Mouse (Mus musculus) midbrain, embryonic 10.5 days (tissue): ENCODE data around the gene Adamtsl4. TPM values are rescaled to one million over a fixed set of nuclear protein-coding genes. Genes with fewer than 3 reads are reported as not detected.
"Not testable (repeated sequence)": the region's sequence is repeated elsewhere in the genome, so short reads cannot be mapped to it uniquely, and the experiment has no call there.

Source experiments
- DNase-seq: peaks from one replicate; pipeline ENCODE4 v3.0.0-alpha.2; 2017; ENCODE audit warnings: low spot score
- H3K27ac ChIP-seq: fragments of 300-500 bp; sonication (generic); replicated peaks from 2 replicates; pipeline ENCODE4 v1.5.1; 2016; ENCODE audit warnings: mild to moderate bottlenecking
- H3K27me3 ChIP-seq: fragments of 300-500 bp; sonication (generic); 2 replicates; pipeline ENCODE4 v1.6.1; 2016; ENCODE audit warnings: low read depth, mild to moderate bottlenecking; ENCODE audit not compliant: poor library complexity, severe bottlenecking
- H3K36me3 ChIP-seq: fragments of 300-500 bp; sonication (generic); 2 replicates; pipeline ENCODE4 v1.6.1; 2016; ENCODE audit warnings: mild to moderate bottlenecking, moderate library complexity
- H3K4me1 ChIP-seq: fragments of 300-500 bp; sonication (generic); 2 replicates; pipeline ENCODE4 v1.6.1; 2016
- H3K4me3 ChIP-seq: fragments of 300-500 bp; sonication (generic); 2 replicates; pipeline ENCODE4 v1.5.1; 2016; ENCODE audit warnings: mild to moderate bottlenecking, moderate library complexity
- H3K9me3 ChIP-seq: fragments of 300-500 bp; sonication (generic); replicated peaks from 2 replicates; pipeline ENCODE4 v1.6.1; 2016; ENCODE audit warnings: mild to moderate bottlenecking
- WGBS: fragments of 180-500 bp; shearing (Covaris S2); methylation state at CpG from one replicate; pipeline ENCODE4 v1.1.7; 2016; 5-methylcytosine and 5-hydroxymethylcytosine counted together
- polyA plus RNA-seq: library from polyadenylated mRNA; unstranded; fragments of >200 nt; fragmentation: Nextera tagmentation; extraction: Ambion mirVana; gene quantifications from 2 replicates; pipeline ENCODE4 v1.2.1, GENCODE M21; 2016

Adamtsl4 gene
- polyA plus RNA-seq, 1 experiment from 2014 or later, result 1.4 TPM

DNA sequence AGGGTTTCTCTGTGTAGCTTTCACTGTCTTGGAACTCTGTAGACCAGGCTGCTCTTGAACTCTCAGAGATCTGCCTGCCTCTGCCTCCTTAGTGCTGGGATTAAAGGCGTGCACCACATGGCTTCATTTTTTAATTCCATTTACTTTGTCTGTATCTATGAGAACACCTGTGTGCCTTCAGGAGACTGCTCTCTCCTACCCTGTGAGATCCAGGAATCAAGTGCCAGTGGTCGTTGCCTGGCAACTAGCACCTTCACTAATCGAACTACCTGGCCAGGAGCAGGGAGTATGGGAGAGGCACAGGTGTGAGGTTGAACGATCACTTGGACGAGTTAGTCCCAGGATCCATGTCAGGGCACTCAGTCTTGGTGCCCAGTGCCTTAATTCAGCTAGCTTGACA is 16.5 kb downstream of the Adamtsl4 start:
- Histone ChIP-seq H3K4me1 (peaks cover 51% of the 10 kb centered on the region), H3K27ac (no peak overlapping the region), H3K9me3 (no peaks in the 10 kb centered on the region), H3K4me3 (no peak overlapping the region), H3K27me3 (no peaks in the 10 kb centered on the region), H3K36me3 (peaks cover 71% of the 10 kb centered on the region)
- DNase-seq, result no peak
- WGBS, result 93% methylated on average over 5 of the region's 5 CpGs

GRCm38 (mm10) chr3:95670419-95670818 is 17.3 kb downstream of the Adamtsl4 start:
- WGBS, result 96% methylated on average over 3 of the region's 3 CpGs
- Histone ChIP-seq H3K4me1 (peaks cover 49% of the 10 kb centered on the region), H3K36me3 (peaks cover 77% of the 10 kb centered on the region)
- H3K27me3 ChIP-seq, DNase-seq, H3K4me3 ChIP-seq, H3K9me3 ChIP-seq, H3K27ac ChIP-seq: not testable (repeated sequence)

GRCm38 (mm10) chr3:95669309-95669665 is 18.4 kb downstream of the Adamtsl4 start:
- peaks cover 87% of the 10 kb centered on the region for H3K36me3 ChIP-seq
- H3K4me1 ChIP-seq, result peaks cover 39% of the 10 kb centered on the region
- no peak overlapping the region for H3K27ac ChIP-seq
- no peak for DNase-seq
- H3K27me3 ChIP-seq, result no peaks in the 10 kb centered on the region
- no peak overlapping the region for H3K4me3 ChIP-seq
- no peaks in the 10 kb centered on the region for H3K9me3 ChIP-seq
- WGBS, result 91% methylated on average over 3 of the region's 3 CpGs

- no peaks in the 10 kb centered on the region for H3K27me3 ChIP-seq
- H3K36me3 ChIP-seq, result peaks cover 87% of the 10 kb centered on the region
- peak overlapping the region; percentile 52; the same call in 1 of the 2 replicates for H3K27ac ChIP-seq
- no peak overlapping the region for H3K4me3 ChIP-seq
- WGBS, result 87% methylated on average over 7 of the region's 7 CpGs
- DNase-seq, result no peak
- H3K9me3 ChIP-seq, result no peaks in the 10 kb centered on the region
- H3K4me1 ChIP-seq, result peaks cover 34% of the 10 kb centered on the region
Observed at GRCm38 (mm10) chr3:95668589-95669308, 19.0 kb downstream of the Adamtsl4 start.

DNA sequence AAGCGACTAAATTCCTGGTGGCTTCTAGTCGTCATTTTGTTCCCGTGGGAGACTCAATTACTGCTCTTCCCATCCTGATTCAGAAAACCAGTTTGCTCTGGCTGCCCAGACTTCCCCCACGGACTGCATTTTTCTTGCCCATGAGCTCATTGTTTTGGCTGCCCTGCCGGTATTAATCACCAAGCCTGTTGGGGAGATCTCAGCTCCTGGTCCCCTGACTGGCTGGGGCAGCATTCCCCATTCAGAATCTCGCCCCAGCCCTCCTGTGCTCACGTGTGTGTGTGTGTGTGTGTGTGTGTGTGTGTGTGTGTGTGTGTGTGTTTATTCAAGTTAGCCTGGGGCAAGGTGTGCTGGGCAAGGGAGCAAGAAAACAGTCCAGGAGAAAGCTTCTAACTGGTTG is 19.7 kb downstream of the Adamtsl4 start:
- no peak for DNase-seq
- no peaks in the 10 kb centered on the region for H3K27me3 ChIP-seq
- H3K36me3 ChIP-seq, result peaks cover 87% of the 10 kb centered on the region
- 0 out of 2 replicates have a peak overlapping the region, but pooled peaks have one; percentile 28 for H3K27ac ChIP-seq
- peaks cover 34% of the 10 kb centered on the region for H3K4me1 ChIP-seq
- 66% methylated on average over 7 of the region's 7 CpGs for WGBS
- no peaks in the 10 kb centered on the region for H3K9me3 ChIP-seq
- no peak overlapping the region for H3K4me3 ChIP-seq

GRCm38 (mm10) chr3:95667521-95667920 is 20.2 kb downstream of the Adamtsl4 start:
- DNase-seq, result no peak
- Histone ChIP-seq H3K9me3 (no peaks in the 10 kb centered on the region), H3K36me3 (peaks cover 87% of the 10 kb centered on the region), H3K4me3 (no peak overlapping the region), H3K27ac (no peak overlapping the region), H3K4me1 (peaks cover 34% of the 10 kb centered on the region), H3K27me3 (no peaks in the 10 kb centered on the region)
- WGBS, result 81% methylated on average over 4 of the region's 4 CpGs

DNA sequence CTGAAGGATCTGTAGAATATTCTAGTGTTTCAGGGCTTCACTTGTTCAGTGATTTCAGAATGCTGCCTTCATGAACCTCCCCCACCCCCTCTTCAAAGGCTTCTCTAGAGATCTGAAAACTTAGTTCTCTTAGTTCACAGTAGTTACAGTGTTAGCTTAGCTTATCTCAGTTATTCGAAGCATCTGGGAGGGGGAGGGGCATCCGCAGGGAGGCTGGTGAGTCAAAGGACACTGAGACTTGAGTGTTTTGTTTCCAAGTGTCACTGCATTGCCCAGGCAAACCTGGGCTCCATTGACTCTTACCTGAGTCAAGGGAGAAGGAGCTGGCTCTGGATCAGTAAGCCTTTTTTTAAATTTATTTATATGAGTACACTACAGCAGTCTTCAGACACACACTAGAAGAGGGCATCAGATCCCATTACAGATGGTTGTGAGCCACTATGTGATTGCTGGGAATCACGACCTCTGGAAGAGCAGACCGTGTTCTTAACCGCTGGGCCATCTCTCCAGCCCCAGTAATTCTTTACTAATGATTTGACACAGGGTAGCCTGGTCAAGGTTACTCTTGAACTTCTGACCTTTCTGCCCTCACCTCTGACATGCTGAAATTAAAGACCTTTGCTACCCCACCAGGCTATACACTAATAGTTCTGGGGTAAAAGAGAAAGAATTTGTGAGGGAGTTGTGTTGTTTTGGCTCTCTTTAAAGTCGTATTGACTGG is 21.4 kb downstream of the Adamtsl4 start:
- Histone ChIP-seq H3K36me3 (peaks cover 89% of the 10 kb centered on the region), H3K4me3 (no peak overlapping the region), H3K9me3 (no peaks in the 10 kb centered on the region), H3K27me3 (no peaks in the 10 kb centered on the region), H3K27ac (no peak overlapping the region), H3K4me1 (peaks cover 43% of the 10 kb centered on the region)
- DNase-seq, result no peak
- 71% methylated on average over 6 of the region's 6 CpGs for WGBS

GRCm38 (mm10) chr3:95664940-95665352 is 22.8 kb downstream of the Adamtsl4 start:
- Histone ChIP-seq H3K4me3 (no peak overlapping the region), H3K4me1 (peaks cover 55% of the 10 kb centered on the region), H3K27ac (no peak overlapping the region), H3K9me3 (no peaks in the 10 kb centered on the region), H3K27me3 (no peaks in the 10 kb centered on the region), H3K36me3 (peaks cover 91% of the 10 kb centered on the region)
- WGBS, result 87% methylated on average over 4 of the region's 4 CpGs
- DNase-seq, result no peak

DNA sequence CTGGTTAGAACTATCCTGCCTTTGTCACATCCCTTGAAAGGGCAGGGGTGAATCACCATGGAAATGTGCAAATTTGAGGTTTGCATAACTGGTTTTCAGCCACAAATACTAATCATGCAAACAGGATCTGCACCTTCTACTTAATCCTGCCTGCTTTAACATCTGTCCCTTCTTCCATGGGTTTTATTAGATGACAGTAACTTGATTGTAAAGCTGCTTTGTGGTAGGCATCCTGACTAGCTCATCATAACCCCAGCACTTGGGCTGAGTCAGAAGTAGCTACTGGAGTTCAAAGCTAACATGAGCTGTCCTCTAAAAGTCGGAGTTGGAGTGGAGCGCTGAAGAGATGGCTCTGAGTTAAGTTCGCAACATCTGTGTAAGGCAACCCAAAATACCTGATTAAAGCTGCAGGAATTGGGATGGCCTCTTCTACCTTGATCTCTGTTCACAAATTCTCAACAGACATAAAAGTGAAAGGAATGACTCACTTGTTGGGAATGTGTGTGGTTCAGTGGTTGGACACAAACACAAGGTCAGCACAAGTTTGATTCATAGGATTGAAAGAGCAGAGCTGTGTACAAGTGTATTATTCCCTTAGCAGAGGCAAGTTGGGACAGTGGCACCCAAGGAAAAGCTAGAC is 23.6 kb downstream of the Adamtsl4 start:
- WGBS, result 91% methylated on average over 3 of the region's 3 CpGs
- H3K4me3 ChIP-seq, result no peak overlapping the region
- H3K36me3 ChIP-seq, result peaks cover 83% of the 10 kb centered on the region
- H3K4me1 ChIP-seq, result peaks cover 55% of the 10 kb centered on the region
- no peaks in the 10 kb centered on the region for H3K27me3 ChIP-seq
- DNase-seq, result no peak
- no peaks in the 10 kb centered on the region for H3K9me3 ChIP-seq
- H3K27ac ChIP-seq, result no peak overlapping the region

DNA sequence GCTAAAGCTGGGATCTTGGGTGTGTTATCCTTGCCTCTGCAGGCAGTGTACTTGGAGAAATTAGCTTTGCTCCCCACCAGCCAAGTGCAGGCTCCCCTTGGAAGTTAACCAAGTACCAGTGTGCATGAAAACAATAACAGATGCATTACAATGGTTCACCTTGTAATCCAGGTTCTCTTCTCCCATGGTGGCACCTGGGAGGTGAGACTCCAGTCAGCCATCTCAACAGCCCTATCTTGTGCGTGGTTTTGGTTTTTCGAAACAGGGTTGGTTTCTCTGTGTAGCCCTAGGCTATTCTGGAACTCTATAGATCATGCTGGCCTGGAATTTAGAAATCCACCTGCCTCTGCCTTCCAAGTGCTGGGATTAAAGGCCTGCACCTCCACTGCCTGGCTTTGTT is 24.2 kb downstream of the Adamtsl4 start:
- peaks cover 53% of the 10 kb centered on the region for H3K4me1 ChIP-seq
- WGBS, result 98% methylated on average over 2 of the region's 2 CpGs
- H3K9me3 ChIP-seq, result no peaks in the 10 kb centered on the region
- no peak for DNase-seq
- no peak overlapping the region for H3K27ac ChIP-seq
- no peaks in the 10 kb centered on the region for H3K27me3 ChIP-seq
- no peak overlapping the region for H3K4me3 ChIP-seq
- H3K36me3 ChIP-seq, result peaks cover 76% of the 10 kb centered on the region

- no peak for DNase-seq
- Histone ChIP-seq H3K36me3 (peaks cover 70% of the 10 kb centered on the region), H3K4me3 (0 out of 2 replicates have a peak overlapping the region, but pooled peaks have one; percentile 23), H3K4me1 (peaks cover 51% of the 10 kb centered on the region), H3K27me3 (no peaks in the 10 kb centered on the region), H3K27ac (no peak overlapping the region), H3K9me3 (no peaks in the 10 kb centered on the region)
- WGBS, result 93% methylated on average over 7 of the region's 7 CpGs
Observed at GRCm38 (mm10) chr3:95662724-95663449, 24.8 kb downstream of the Adamtsl4 start.

DNA sequence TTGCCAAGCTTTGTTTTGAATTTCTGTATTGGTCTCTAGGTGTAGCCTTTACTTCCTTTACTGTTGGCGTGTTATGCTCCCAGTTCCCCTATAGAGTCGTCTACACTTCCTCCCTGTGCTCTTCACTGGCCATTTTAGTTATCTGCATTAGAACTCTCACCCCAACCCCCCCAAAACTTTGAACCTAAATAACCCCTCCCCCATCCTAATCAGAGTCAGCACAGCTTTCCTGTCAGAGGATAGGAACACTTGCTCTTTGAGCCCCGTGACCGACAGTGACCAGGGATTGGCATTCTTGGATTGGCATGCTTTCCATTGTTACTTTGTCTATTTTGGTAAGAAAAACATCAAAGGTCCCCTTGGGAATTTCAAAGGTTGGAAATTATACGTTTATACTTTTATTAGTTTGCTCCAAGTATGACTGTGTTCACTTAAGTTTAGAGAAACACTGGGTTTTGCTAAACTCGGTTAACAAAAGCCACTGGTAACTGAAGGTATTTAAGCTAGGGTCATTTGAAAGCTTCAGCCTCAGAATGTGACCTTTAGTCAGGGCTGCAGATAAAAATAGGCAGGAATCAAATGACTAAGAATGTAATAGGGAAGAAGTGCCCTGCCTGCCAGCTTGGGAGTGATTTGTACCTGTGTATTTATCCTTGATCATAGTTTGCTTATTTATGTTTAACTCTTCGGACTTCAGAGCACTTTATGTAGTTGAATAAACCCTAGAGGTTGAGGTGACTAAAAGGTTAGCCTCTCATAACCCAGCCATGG is 25.6 kb downstream of the Adamtsl4 start:
- H3K27ac ChIP-seq, result no peak overlapping the region
- H3K4me3 ChIP-seq, result peak overlapping the region; percentile 85; the same call in 1 of the 2 replicates
- no peaks in the 10 kb centered on the region for H3K9me3 ChIP-seq
- H3K4me1 ChIP-seq, result peaks cover 51% of the 10 kb centered on the region
- peaks cover 63% of the 10 kb centered on the region for H3K36me3 ChIP-seq
- no peaks in the 10 kb centered on the region for H3K27me3 ChIP-seq
- WGBS, result 74% methylated on average over 7 of the region's 7 CpGs
- DNase-seq, result no peak
